16 mouse cellular contexts compared by ENCODE assay signal in the genomic region with DNA sequence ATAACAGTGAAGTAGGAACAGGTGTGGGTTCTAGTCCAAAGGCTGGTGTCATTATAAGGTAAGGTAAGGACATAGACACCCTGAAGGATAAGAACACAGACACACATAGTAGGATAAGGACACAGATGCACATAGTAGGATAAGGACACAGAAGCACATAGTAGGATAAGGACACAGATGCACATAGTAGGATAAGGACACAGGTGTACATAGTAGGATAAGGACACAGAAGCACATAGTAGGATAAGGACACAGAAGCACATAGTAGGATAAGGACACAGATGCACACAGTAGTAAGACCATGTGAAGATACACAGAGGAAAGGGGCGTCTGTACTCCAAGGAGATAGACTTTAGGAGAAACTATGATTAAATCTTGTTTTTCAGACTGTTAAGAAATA.
"Had no signal": no experiment of that assay in that cellular context is flagged by ENCODE, and none has a peak within 500 bp of the region (broad histone marks: within the 10 kb centered on the region; RNA-seq: fewer than 3 reads in every experiment).

No protein-coding gene starts in this region.

- H3K4me3 ChIP-seq: neural tube, embryonic 13.5 days; neural tube, embryonic 15.5 days; stomach, embryonic 15.5 days had no signal

- H3K9me3 ChIP-seq: neural tube, embryonic 13.5 days; neural tube, embryonic 15.5 days; stomach, embryonic 15.5 days had no signal

- H3K4me2 ChIP-seq: neural tube, embryonic 13.5 days; neural tube, embryonic 15.5 days; stomach, embryonic 15.5 days had no signal

- DNase-seq: retina, postnatal 1 day; right cerebral cortex, adult 18-20 months; right cerebral cortex, postnatal 14 days; right cerebral cortex, postnatal 25 days; right cerebral cortex, postnatal 4 days; spleen, adult 18-20 months; thymus, adult 18-20 months; thymus, adult 2 months; thymus, postnatal 14 days; thymus, postnatal 25 days; thymus, postnatal 36 days; thymus, postnatal 4 days had no signal

- H3K27ac ChIP-seq: neural tube, embryonic 13.5 days; neural tube, embryonic 15.5 days; stomach, embryonic 15.5 days; stomach, postnatal 0 days had no signal

- H3K36me3 ChIP-seq: neural tube, embryonic 13.5 days; neural tube, embryonic 15.5 days; stomach, embryonic 15.5 days had no signal

- H3K9ac ChIP-seq: neural tube, embryonic 13.5 days; neural tube, embryonic 15.5 days; stomach, embryonic 15.5 days had no signal

- H3K27me3 ChIP-seq: neural tube, embryonic 15.5 days; stomach, embryonic 15.5 days had no signal
